Mouse (Mus musculus) adrenal gland, adult 2 months (tissue): Measurements from ENCODE around the gene Cebpa. TPM values are rescaled to one million over a fixed set of nuclear protein-coding genes. Genes with fewer than 3 reads are reported as not detected.

ENCODE experiments used
- DNase-seq: peaks from one replicate; pipeline ENCODE4 v3.0.0; 2021
- long read RNA-seq: library from polyadenylated mRNA; stranded (forward); transcript quantifications from one replicate; pipeline ENCODE4 v2.0.0, GENCODE M21; 2021
- polyA plus RNA-seq: library from polyadenylated mRNA; depleted of rRNA; stranded (reverse); fragments of >200 nt; gene quantifications from 2 replicates; pipeline ENCODE4 v1.2.3, GENCODE M21; 2012; rRNA removed
- total RNA-seq, 2 experiments: library from RNA; stranded (reverse); gene quantifications; 2 replicates each; pipeline ENCODE4 v1.2.3; 2021

Gene Cebpa
- total RNA-seq: 100 to 1,000 TPM in 1 of 2 experiments, 10 to 100 TPM in 1; 88.3 to 319 TPM
- polyA plus RNA-seq: 405 and 678 TPM in 2 replicates
- long read RNA-seq, transcript Cebpa-201 (1 exons, 2,626 nt): major isoform, 247 of 248 reads
- long read RNA-seq, partial matches to known transcripts: 0 of 248 reads
- long read RNA-seq, other reads (novel, unspliced or antisense): 1 of 248 reads

GRCm38 (mm10) chr7:35118841-35119413 is at the start of gene Cebpa:
TSS of gene Cebpa (plus strand) at chr7:35119293.
- DNase-seq: peak; percentile 98

GRCm38 (mm10) chr7:35076645-35077044 is 42.4 kb upstream of the Cebpa start:
- DNase-seq: peak; percentile 89

- DNase-seq: peak; percentile 69
These were observed 38.2 kb upstream of the Cebpa start for GRCm38 (mm10) chr7:35080843-35081338.

GRCm38 (mm10) chr7:35081406-35082104 is 37.5 kb upstream of the Cebpa start:
- DNase-seq: peak; percentile 48

GRCm38 (mm10) chr7:35084565-35085360 is 34.3 kb upstream of the Cebpa start:
- no peak for DNase-seq

GRCm38 (mm10) chr7:35086271-35086861 is 32.7 kb upstream of the Cebpa start:
- DNase-seq: peak; percentile 38

- DNase-seq: no peak
These were observed 28.5 kb upstream of the Cebpa start for GRCm38 (mm10) chr7:35090550-35090949.

GRCm38 (mm10) chr7:35094975-35095678 is 24.0 kb upstream of the Cebpa start:
- no peak for DNase-seq

- no peak for DNase-seq
These were observed 20.3 kb upstream of the Cebpa start for GRCm38 (mm10) chr7:35098777-35099176.

GRCm38 (mm10) chr7:35099528-35099927 is 19.6 kb upstream of the Cebpa start:
- no peak for DNase-seq

GRCm38 (mm10) chr7:35106614-35107013 is 12.5 kb upstream of the Cebpa start:
- DNase-seq: no peak

GRCm38 (mm10) chr7:35107630-35108029 is 11.5 kb upstream of the Cebpa start:
- no peak for DNase-seq

GRCm38 (mm10) chr7:35108046-35108445 is 11.0 kb upstream of the Cebpa start:
- DNase-seq: no peak

- DNase-seq: no peak
These were observed 10.4 kb upstream of the Cebpa start for GRCm38 (mm10) chr7:35108663-35109062.

GRCm38 (mm10) chr7:35113136-35113535 is 6.0 kb upstream of the Cebpa start:
- no peak for DNase-seq

- peak; percentile 81 for DNase-seq
These were observed 5.4 kb upstream of the Cebpa start for GRCm38 (mm10) chr7:35113721-35114120.

- no peak for DNase-seq
These were observed 2.6 kb upstream of the Cebpa start for GRCm38 (mm10) chr7:35116524-35116923.

- no peak for DNase-seq
These were observed 2.0 kb upstream of the Cebpa start for GRCm38 (mm10) chr7:35117052-35117451.

- no peak for DNase-seq
These were observed 1.4 kb upstream of the Cebpa start for GRCm38 (mm10) chr7:35117761-35118098.

GRCm38 (mm10) chr7:35118099-35118781 is 853 bp upstream of the Cebpa start:
- peak; percentile 91 for DNase-seq
